Mouse (Mus musculus): Measurements from ENCODE around the gene Chd1l. TPM values are rescaled to one million over a fixed set of nuclear protein-coding genes. Genes with fewer than 3 reads are reported as not detected.
A peak's percentile ranks its signal among the peaks of the same experiment; 100 is the strongest.

Gene Chd1l
- polyA plus RNA-seq, 1 experiment from 2014 or later = 18.6 TPM

DNA sequence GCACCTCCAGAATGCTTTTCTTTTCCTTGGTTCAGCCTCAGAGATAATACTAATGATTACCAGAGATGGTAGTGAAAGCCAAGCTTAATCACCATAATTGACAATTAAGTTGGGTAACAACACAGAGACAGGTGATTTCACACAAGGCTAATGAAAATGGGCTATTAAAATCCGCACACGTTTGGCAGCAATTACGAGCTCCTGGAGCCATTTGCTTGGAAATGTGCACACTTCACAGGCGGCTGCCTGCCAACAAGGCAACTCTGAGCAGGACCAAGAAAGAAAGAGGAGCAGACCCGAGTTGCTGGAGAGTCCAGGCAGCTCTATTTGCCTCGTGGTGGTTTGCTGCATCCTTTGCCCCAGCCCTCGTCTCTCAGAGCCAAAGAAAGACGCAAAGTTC is 84.5 kb downstream of the Chd1l start:
- WGBS = 76% methylated on average over 8 of the region's 8 CpGs

DNA sequence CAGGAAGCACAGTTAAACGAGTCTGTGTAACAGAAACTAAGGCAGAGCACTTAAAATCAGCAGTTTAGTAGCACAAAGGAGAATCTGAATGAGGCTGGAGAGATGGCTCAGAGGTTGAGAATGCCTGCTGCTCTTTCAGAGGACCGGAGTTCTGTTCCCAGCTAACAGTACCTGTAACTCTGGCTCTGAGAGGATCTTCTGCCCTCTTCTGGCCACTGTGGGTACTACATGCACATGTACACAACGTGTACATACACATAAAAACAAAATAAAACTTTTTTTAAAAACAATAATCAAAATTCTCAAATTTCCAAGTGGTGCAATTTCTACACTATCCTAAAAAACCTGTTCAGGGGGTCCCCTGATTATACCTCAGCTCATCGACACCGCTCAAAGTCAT is 85.2 kb downstream of the Chd1l start:
- no peak for ATAC-seq (ENCODE audit: insufficient read depth, low FRiP score, low TSS enrichment)
- Histone ChIP-seq H3K27ac (ENCODE audit: low read depth, low read length) (no peak overlapping the region), H3K4me2 (ENCODE audit: low read depth) (no peak overlapping the region), H3K9ac (ENCODE audit: low read length) (no peak overlapping the region), H3K9me3 (ENCODE audit: control insufficient read depth, low read length) (no peaks in the 10 kb centered on the region), H3K4me3 (ENCODE audit: low read depth, low read length) (no peak overlapping the region), H3K27me3 (ENCODE audit: control insufficient read depth, insufficient read depth, low read length) (no peaks in the 10 kb centered on the region), H3K36me3 (ENCODE audit: control insufficient read depth, insufficient read depth, low read length) (no peaks in the 10 kb centered on the region), H3K4me1 (ENCODE audit: control insufficient read depth, insufficient read depth, low read length) (no peaks in the 10 kb centered on the region)
- 82% methylated on average over 5 of the region's 5 CpGs for WGBS
- no peak for DNase-seq (ENCODE audit: low spot score)

More for the DNA sequence above, 84.5 kb downstream of the Chd1l start:
- Histone ChIP-seq H3K4me1 (ENCODE audit: control insufficient read depth, insufficient read depth, low read length) (no peaks in the 10 kb centered on the region), H3K36me3 (ENCODE audit: control insufficient read depth, insufficient read depth, low read length) (no peaks in the 10 kb centered on the region), H3K9me3 (ENCODE audit: control insufficient read depth, low read length) (no peaks in the 10 kb centered on the region), H3K4me3 (ENCODE audit: low read depth, low read length) (no peak overlapping the region), H3K27me3 (ENCODE audit: control insufficient read depth, insufficient read depth, low read length) (no peaks in the 10 kb centered on the region), H3K4me2 (ENCODE audit: low read depth) (no peak overlapping the region), H3K27ac (ENCODE audit: low read depth, low read length) (no peak overlapping the region), H3K9ac (ENCODE audit: low read length) (no peak overlapping the region)
- no peak for DNase-seq (ENCODE audit: low spot score)
- ATAC-seq (ENCODE audit: insufficient read depth, low FRiP score, low TSS enrichment) = no peak

DNA sequence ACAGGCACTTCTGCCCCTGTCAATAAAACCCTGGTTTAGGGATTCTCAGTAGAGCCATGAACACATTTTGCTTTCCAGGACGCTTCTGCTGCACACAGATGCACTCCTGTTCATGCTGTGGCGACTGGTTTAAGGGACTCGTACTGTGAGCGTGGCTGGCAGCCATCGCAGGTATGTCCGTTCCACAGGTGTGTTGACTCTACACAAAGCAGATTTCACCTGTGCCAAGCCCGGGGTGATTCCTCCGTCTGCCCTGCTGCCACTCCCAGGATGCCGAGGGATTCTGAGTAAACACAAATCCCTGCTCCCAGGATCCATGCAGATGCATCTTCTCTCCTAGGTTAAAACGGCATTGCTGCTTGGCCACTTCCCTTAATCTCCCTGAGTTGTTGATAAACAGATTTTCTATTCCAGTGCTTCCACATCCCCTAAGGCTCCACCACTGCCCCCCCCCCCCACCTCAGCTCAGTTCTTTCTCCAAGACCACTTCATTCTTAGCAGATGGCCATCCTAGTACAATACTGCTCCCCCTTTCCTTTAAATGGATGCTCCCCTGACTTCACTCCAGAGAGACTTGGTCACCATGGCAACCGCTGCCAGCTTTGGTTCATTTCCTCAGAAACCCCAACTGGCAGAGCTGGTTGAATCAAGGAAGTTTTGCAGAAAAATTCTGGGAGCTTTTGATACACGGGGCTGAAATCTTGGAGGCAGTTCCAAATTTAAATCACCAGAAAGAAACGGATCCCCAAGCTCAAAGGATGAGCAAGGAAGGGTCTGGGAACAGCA is 87.9 kb downstream of the Chd1l start:
- Histone ChIP-seq H3K4me2 (ENCODE audit: low read depth) (no peak overlapping the region), H3K9me3 (ENCODE audit: control insufficient read depth, low read length) (0 out of 2 replicates have a peak, but pooled peaks cover 3% of the 10 kb centered on the region), H3K27me3 (ENCODE audit: control insufficient read depth, insufficient read depth, low read length) (no peaks in the 10 kb centered on the region), H3K9ac (ENCODE audit: low read length) (no peak overlapping the region), H3K4me1 (ENCODE audit: control insufficient read depth, insufficient read depth, low read length) (no peaks in the 10 kb centered on the region), H3K27ac (ENCODE audit: low read depth, low read length) (no peak overlapping the region), H3K36me3 (ENCODE audit: control insufficient read depth, insufficient read depth, low read length) (no peaks in the 10 kb centered on the region), H3K4me3 (ENCODE audit: low read depth, low read length) (no peak overlapping the region)
- ATAC-seq (ENCODE audit: insufficient read depth, low FRiP score, low TSS enrichment) (no peak), DNase-seq (ENCODE audit: low spot score) (peak; percentile 50)
- WGBS = 81% methylated on average over 13 of the region's 13 CpGs

GRCm38 (mm10) chr3:97519883-97520282 is 90.1 kb downstream of the Chd1l start:
- no peak overlapping the region for H3K27ac ChIP-seq (ENCODE audit: low read depth, low read length)
- no peak overlapping the region for H3K4me2 ChIP-seq (ENCODE audit: low read depth)
- H3K9ac ChIP-seq (ENCODE audit: low read length) = no peak overlapping the region
- ATAC-seq (ENCODE audit: insufficient read depth, low FRiP score, low TSS enrichment) (no peak), DNase-seq (ENCODE audit: low spot score) (no peak)
- no peaks in the 10 kb centered on the region for H3K27me3 ChIP-seq (ENCODE audit: control insufficient read depth, insufficient read depth, low read length)
- H3K36me3 ChIP-seq (ENCODE audit: control insufficient read depth, insufficient read depth, low read length) = no peaks in the 10 kb centered on the region
- no peaks in the 10 kb centered on the region for H3K4me1 ChIP-seq (ENCODE audit: control insufficient read depth, insufficient read depth, low read length)
- 0 out of 2 replicates have a peak, but pooled peaks cover 3% of the 10 kb centered on the region for H3K9me3 ChIP-seq (ENCODE audit: control insufficient read depth, low read length)
- no peak overlapping the region for H3K4me3 ChIP-seq (ENCODE audit: low read depth, low read length)
- 96% methylated on average over 11 of the region's 11 CpGs for WGBS

DNA sequence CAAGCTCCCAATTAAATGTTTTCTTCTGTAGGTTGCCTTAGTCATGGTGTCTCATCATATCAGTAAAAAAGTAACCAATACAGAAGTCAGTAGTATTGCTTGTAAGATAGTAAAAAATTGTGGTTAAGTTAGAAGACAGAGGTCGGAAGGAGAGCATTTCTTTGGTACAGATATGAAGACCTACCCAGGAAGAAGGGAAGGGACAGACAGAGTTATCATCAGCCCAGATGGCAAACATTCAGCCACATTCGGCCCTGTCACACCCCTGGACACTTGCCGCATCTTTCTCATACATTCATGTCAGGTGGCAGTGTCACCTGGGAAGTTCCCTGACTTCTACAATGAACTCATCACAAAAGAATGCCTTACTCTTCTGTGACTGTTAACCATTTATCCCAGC is 97.7 kb downstream of the Chd1l start:
- H3K36me3 ChIP-seq (ENCODE audit: control insufficient read depth, insufficient read depth, low read length) = no peaks in the 10 kb centered on the region
- ATAC-seq (ENCODE audit: insufficient read depth, low FRiP score, low TSS enrichment) (no peak), DNase-seq (ENCODE audit: low spot score) (no peak)
- no peaks in the 10 kb centered on the region for H3K27me3 ChIP-seq (ENCODE audit: control insufficient read depth, insufficient read depth, low read length)
- 94% methylated on average over 3 of the region's 3 CpGs for whole genome bisulfite sequencing
- no peak overlapping the region for H3K4me3 ChIP-seq (ENCODE audit: low read depth, low read length)
- no peak overlapping the region for H3K27ac ChIP-seq (ENCODE audit: low read depth, low read length)
- no peaks in the 10 kb centered on the region for H3K9me3 ChIP-seq (ENCODE audit: control insufficient read depth, low read length)
- no peak overlapping the region for H3K4me2 ChIP-seq (ENCODE audit: low read depth)
- H3K4me1 ChIP-seq (ENCODE audit: control insufficient read depth, insufficient read depth, low read length) = no peaks in the 10 kb centered on the region
- H3K9ac ChIP-seq (ENCODE audit: low read length) = no peak overlapping the region

Other genes with a start within 250 kb of the Chd1l start
- not detected in 2 replicates for gene Olfr1402, start 188.2 kb downstream of the Chd1l start, polyA plus RNA-seq (2014; fragmentation: Nextera tagmentation; extraction: Ambion mirVana)
- 0.94 and 1.2 TPM in 2 replicates for gene Fmo5, start 18.6 kb upstream of the Chd1l start, polyA plus RNA-seq (2014; fragmentation: Nextera tagmentation; extraction: Ambion mirVana)
- gene Prkab2, start 48.0 kb upstream of the Chd1l start, polyA plus RNA-seq (2014; fragmentation: Nextera tagmentation; extraction: Ambion mirVana) = 6.9 and 7.2 TPM in 2 replicates
- gene Gm17651, start 64.5 kb upstream of the Chd1l start, polyA plus RNA-seq (2014; fragmentation: Nextera tagmentation; extraction: Ambion mirVana) = not detected in 2 replicates

Data from neural tube, embryonic 11.5 days (tissue).